Mouse (Mus musculus): ENCODE measurements around the gene 1700016C15Rik. TPM values are rescaled to one million over a fixed set of nuclear protein-coding genes. Genes with fewer than 3 reads are reported as not detected.

The 1700016C15Rik gene
- polyA plus RNA-seq, 1 experiment from 2014 or later, result not detected

- Histone ChIP-seq H3K4me2 (replicated peaks) (no peak overlapping the region), H3K9me3 (ENCODE audit: control insufficient read depth, low read length) (peaks cover 20% of the 10 kb centered on the region), H3K36me3 (replicated peaks; ENCODE audit: control insufficient read depth, insufficient read depth) (no peaks in the 10 kb centered on the region), H3K27ac (no peak overlapping the region), H3K4me1 (replicated peaks; ENCODE audit: control insufficient read depth, insufficient read depth, low read length) (peaks cover 6% of the 10 kb centered on the region; the same call in 1 of the 2 replicates), H3K27me3 (ENCODE audit: control insufficient read depth, insufficient read depth, low read length) (no peaks in the 10 kb centered on the region), H3K4me3 (replicated peaks; ENCODE audit: low read length) (no peak overlapping the region), H3K9ac (no peak overlapping the region)
- ATAC-seq (ENCODE audit: low FRiP score) (no peak), DNase-seq (ENCODE audit: low spot score) (no peak)
- 94% methylated on average over 5 of the region's 5 CpGs for WGBS
Measured at GRCm38 (mm10) chr1:177714397-177715012, 15.1 kb upstream of the 1700016C15Rik start.

- peaks cover 6% of the 10 kb centered on the region; the same call in 1 of the 2 replicates for H3K4me1 ChIP-seq (replicated peaks; ENCODE audit: control insufficient read depth, insufficient read depth, low read length)
- no peak overlapping the region for H3K9ac ChIP-seq
- ATAC-seq (ENCODE audit: low FRiP score) (no peak), DNase-seq (ENCODE audit: low spot score) (no peak)
- H3K27me3 ChIP-seq (ENCODE audit: control insufficient read depth, insufficient read depth, low read length), result no peaks in the 10 kb centered on the region
- H3K27ac ChIP-seq, result no peak overlapping the region
- no peaks in the 10 kb centered on the region for H3K36me3 ChIP-seq (replicated peaks; ENCODE audit: control insufficient read depth, insufficient read depth)
- H3K4me2 ChIP-seq (replicated peaks), result no peak overlapping the region
- H3K9me3 ChIP-seq (ENCODE audit: control insufficient read depth, low read length), result 0 out of 2 replicates have a peak, but pooled peaks cover 13% of the 10 kb centered on the region
- 84% methylated on average over 3 of the region's 3 CpGs for WGBS
- no peak overlapping the region for H3K4me3 ChIP-seq (replicated peaks; ENCODE audit: low read length)
Measured at GRCm38 (mm10) chr1:177716448-177716847, 13.2 kb upstream of the 1700016C15Rik start.

GRCm38 (mm10) chr1:177717057-177717835 is 12.4 kb upstream of the 1700016C15Rik start:
- DNase-seq (ENCODE audit: low spot score), result no peak
- Histone ChIP-seq H3K9me3 (ENCODE audit: control insufficient read depth, low read length) (0 out of 2 replicates have a peak, but pooled peaks cover 13% of the 10 kb centered on the region), H3K4me2 (replicated peaks) (no peak overlapping the region), H3K9ac (no peak overlapping the region), H3K4me3 (replicated peaks; ENCODE audit: low read length) (no peak overlapping the region), H3K27ac (no peak overlapping the region), H3K36me3 (replicated peaks; ENCODE audit: control insufficient read depth, insufficient read depth) (no peaks in the 10 kb centered on the region), H3K4me1 (replicated peaks; ENCODE audit: control insufficient read depth, insufficient read depth, low read length) (peaks cover 6% of the 10 kb centered on the region; the same call in 1 of the 2 replicates), H3K27me3 (ENCODE audit: control insufficient read depth, insufficient read depth, low read length) (no peaks in the 10 kb centered on the region)
- whole genome bisulfite sequencing, result 81% methylated on average over 7 of the region's 7 CpGs
- ATAC-seq (ENCODE audit: low FRiP score), result no peak

- H3K4me2 ChIP-seq (replicated peaks), result no peak overlapping the region
- H3K36me3 ChIP-seq (replicated peaks; ENCODE audit: control insufficient read depth, insufficient read depth), result no peaks in the 10 kb centered on the region
- H3K9ac ChIP-seq, result no peak overlapping the region
- peaks cover 6% of the 10 kb centered on the region; the same call in 1 of the 2 replicates for H3K4me1 ChIP-seq (replicated peaks; ENCODE audit: control insufficient read depth, insufficient read depth, low read length)
- no peak overlapping the region for H3K4me3 ChIP-seq (replicated peaks; ENCODE audit: low read length)
- 0 out of 2 replicates have a peak, but pooled peaks cover under 1% of the 10 kb centered on the region for H3K9me3 ChIP-seq (ENCODE audit: control insufficient read depth, low read length)
- no peak overlapping the region for H3K27ac ChIP-seq
- no peaks in the 10 kb centered on the region for H3K27me3 ChIP-seq (ENCODE audit: control insufficient read depth, insufficient read depth, low read length)
- WGBS, result 27% methylated on average over 11 of the region's 11 CpGs
- peak; percentile 28 for DNase-seq (ENCODE audit: low spot score)
- ATAC-seq (ENCODE audit: low FRiP score), result no peak; the same call in 1 of the 2 replicates
Measured at GRCm38 (mm10) chr1:177718340-177719028, 11.1 kb upstream of the 1700016C15Rik start.

- no peaks in the 10 kb centered on the region for H3K27me3 ChIP-seq (ENCODE audit: control insufficient read depth, insufficient read depth, low read length)
- H3K4me2 ChIP-seq (replicated peaks), result no peak overlapping the region
- no peaks in the 10 kb centered on the region for H3K9me3 ChIP-seq (ENCODE audit: control insufficient read depth, low read length)
- no peak overlapping the region for H3K27ac ChIP-seq
- WGBS, result 74% methylated on average over 3 of the region's 3 CpGs
- no peaks in the 10 kb centered on the region for H3K36me3 ChIP-seq (replicated peaks; ENCODE audit: control insufficient read depth, insufficient read depth)
- H3K4me1 ChIP-seq (replicated peaks; ENCODE audit: control insufficient read depth, insufficient read depth, low read length), result peaks cover 6% of the 10 kb centered on the region; the same call in 1 of the 2 replicates
- ATAC-seq (ENCODE audit: low FRiP score) (peak; percentile 53; the same call in 1 of the 2 replicates), DNase-seq (ENCODE audit: low spot score) (no peak)
- H3K4me3 ChIP-seq (replicated peaks; ENCODE audit: low read length), result no peak overlapping the region
- H3K9ac ChIP-seq, result no peak overlapping the region
Measured at GRCm38 (mm10) chr1:177719029-177719427, 10.6 kb upstream of the 1700016C15Rik start.

- Histone ChIP-seq H3K4me1 (replicated peaks; ENCODE audit: control insufficient read depth, insufficient read depth, low read length) (0 out of 2 replicates have a peak, but pooled peaks cover under 1% of the 10 kb centered on the region), H3K36me3 (replicated peaks; ENCODE audit: control insufficient read depth, insufficient read depth) (no peaks in the 10 kb centered on the region), H3K27ac (no peak overlapping the region), H3K4me3 (replicated peaks; ENCODE audit: low read length) (no peak overlapping the region), H3K9ac (no peak overlapping the region), H3K4me2 (replicated peaks) (no peak overlapping the region), H3K9me3 (ENCODE audit: control insufficient read depth, low read length) (no peaks in the 10 kb centered on the region), H3K27me3 (ENCODE audit: control insufficient read depth, insufficient read depth, low read length) (no peaks in the 10 kb centered on the region)
- DNase-seq (ENCODE audit: low spot score), result no peak
- 83% methylated on average over 4 of the region's 4 CpGs for WGBS
- ATAC-seq (ENCODE audit: low FRiP score), result no peak
Measured at GRCm38 (mm10) chr1:177723786-177724185, 5.8 kb upstream of the 1700016C15Rik start.

- ATAC-seq (ENCODE audit: low FRiP score), result no peak
- 84% methylated on average over 5 of the region's 5 CpGs for WGBS
- no peak for DNase-seq (ENCODE audit: low spot score)
Measured at GRCm38 (mm10) chr1:177726870-177727269, 2.7 kb upstream of the 1700016C15Rik start.

GRCm38 (mm10) chr1:177727883-177728525 is 1.6 kb upstream of the 1700016C15Rik start:
- H3K4me1 ChIP-seq (replicated peaks; ENCODE audit: control insufficient read depth, insufficient read depth, low read length), result no peaks in the 10 kb centered on the region
- DNase-seq (ENCODE audit: low spot score), result no peak
- ATAC-seq (ENCODE audit: low FRiP score), result no peak
- no peaks in the 10 kb centered on the region for H3K27me3 ChIP-seq (ENCODE audit: control insufficient read depth, insufficient read depth, low read length)
- H3K36me3 ChIP-seq (replicated peaks; ENCODE audit: control insufficient read depth, insufficient read depth), result no peaks in the 10 kb centered on the region
- WGBS, result 88% methylated on average over 3 of the region's 3 CpGs
- H3K9ac ChIP-seq, result no peak overlapping the region
- no peak overlapping the region for H3K4me2 ChIP-seq (replicated peaks)
- H3K4me3 ChIP-seq (replicated peaks; ENCODE audit: low read length), result no peak overlapping the region
- H3K9me3 ChIP-seq (ENCODE audit: control insufficient read depth, low read length), result 0 out of 2 replicates have a peak, but pooled peaks cover 7% of the 10 kb centered on the region
- no peak overlapping the region for H3K27ac ChIP-seq

More at GRCm38 (mm10) chr1:177726870-177727269, 2.7 kb upstream of the 1700016C15Rik start:
- H3K27me3 ChIP-seq (ENCODE audit: control insufficient read depth, insufficient read depth, low read length), result no peaks in the 10 kb centered on the region
- H3K9ac ChIP-seq, result no peak overlapping the region
- 0 out of 2 replicates have a peak, but pooled peaks cover 7% of the 10 kb centered on the region for H3K9me3 ChIP-seq (ENCODE audit: control insufficient read depth, low read length)
- H3K36me3 ChIP-seq (replicated peaks; ENCODE audit: control insufficient read depth, insufficient read depth), result no peaks in the 10 kb centered on the region
- H3K27ac ChIP-seq, result no peak overlapping the region
- no peaks in the 10 kb centered on the region for H3K4me1 ChIP-seq (replicated peaks; ENCODE audit: control insufficient read depth, insufficient read depth, low read length)
- no peak overlapping the region for H3K4me3 ChIP-seq (replicated peaks; ENCODE audit: low read length)
- H3K4me2 ChIP-seq (replicated peaks), result no peak overlapping the region

Measured in hindbrain, embryonic 14.5 days (tissue).